Mouse (Mus musculus) heart, postnatal 36 days (tissue): ENCODE data around the gene Gm21394. TPM values are rescaled to one million over a fixed set of nuclear protein-coding genes. Genes with fewer than 3 reads are reported as not detected.
"Not testable (repeated sequence)": the region's sequence is repeated elsewhere in the genome, so short reads cannot be mapped to it uniquely, and the experiment has no call there.

Experiments used
- DNase-seq, 2 experiments: peaks; one replicate each; pipeline ENCODE4 v3.0.0; 2021 to 2022
- intact Hi-C: fragments of 180-260 bp; cut with DNase I; formaldehyde crosslinking; loops from one replicate; pipeline ENCODE4 v1.15.1; 2025
- total RNA-seq, 2 experiments: library from RNA; stranded (reverse); gene quantifications; 2 replicates each; pipeline ENCODE4 v1.2.3; 2021

Gene Gm21394
- total RNA-seq: not detected

DNA sequence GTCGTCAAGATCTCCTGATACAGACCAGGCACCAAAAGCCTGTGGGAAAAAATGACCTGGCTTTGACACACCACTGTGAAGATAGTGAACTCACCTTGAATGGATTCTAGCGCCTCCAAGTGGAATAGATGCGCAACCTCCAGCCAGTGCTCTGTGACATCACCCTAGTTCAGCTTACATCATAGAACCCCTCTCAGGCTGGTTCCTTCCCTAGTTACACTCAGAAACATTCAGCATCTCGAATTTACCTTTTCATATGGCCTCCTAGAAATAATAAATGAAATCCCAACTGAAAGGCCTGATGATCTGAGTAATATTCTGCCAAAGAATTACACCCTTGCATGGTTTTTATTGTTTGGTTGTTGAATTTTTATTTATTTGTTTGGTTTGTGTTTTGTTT is at the start of gene Gm21394:
TSS of gene Gm21394 (minus strand) at position 101 of the 400 bp plus-strand sequence.
- not testable (repeated sequence) for DNase-seq

More for the DNA sequence above, at the start of gene Gm21394:
- intact Hi-C loops: not testable (repeated sequence)

Other genes with a start within 250 kb of the Gm21394 start
- gene Gm21409, start 181.8 kb upstream of the Gm21394 start, total RNA-seq: not detected